Mouse (Mus musculus): Measurements from ENCODE around the gene Inpp4b. TPM values are rescaled to one million over a fixed set of nuclear protein-coding genes. Genes with fewer than 3 reads are reported as not detected.

The Inpp4b gene
- polyA plus RNA-seq, 1 experiment: 0.02 TPM

GRCm38 (mm10) chr8:81743040-81743439, 400.7 kb downstream of the Inpp4b start:
- H3K36me3 ChIP-seq (ENCODE audit: control insufficient read depth, insufficient read depth): no peaks in the 10 kb centered on the region
- H3ac ChIP-seq (ENCODE audit: control insufficient read depth, insufficient read length, low read depth): no peak overlapping the region
- no peak overlapping the region for H3K4me3 ChIP-seq (ENCODE audit: insufficient read depth, poor library complexity, severe bottlenecking)
- no peak for TF ChIP-seq FOSL1 (IDR thresholded peaks at IDR 0.05; ENCODE audit: insufficient read depth, low read length, poor library complexity, severe bottlenecking)
- no peak for TF ChIP-seq MAX (IDR thresholded peaks at IDR 0.05)
- no peak for TF ChIP-seq MYOD1 (IDR thresholded peaks at IDR 0.05; ENCODE audit: control insufficient read depth, insufficient read length, low read depth)
- no peak for TF ChIP-seq USF1 (IDR thresholded peaks at IDR 0.05; ENCODE audit: low read depth)
- TF ChIP-seq CEBPB (IDR thresholded peaks at IDR 0.05; ENCODE audit: low read depth): no peak
- no peak for TF ChIP-seq MYOG (IDR thresholded peaks at IDR 0.05; ENCODE audit: control insufficient read depth, extremely low read depth, insufficient read length)
- no peak for TF ChIP-seq CTCF (IDR thresholded peaks at IDR 0.05; ENCODE audit: control insufficient read depth, insufficient read depth, insufficient read length)
- no peaks in the 10 kb centered on the region for H3K79me3 ChIP-seq (ENCODE audit: low read depth)
- H3K27me3 ChIP-seq (ENCODE audit: control insufficient read depth, insufficient read depth, insufficient read length): no peaks in the 10 kb centered on the region
- H3K79me2 ChIP-seq (ENCODE audit: control insufficient read depth, insufficient read depth): no peaks in the 10 kb centered on the region

- Histone ChIP-seq H3K79me3 (ENCODE audit: low read depth) (no peaks in the 10 kb centered on the region), H3K79me2 (ENCODE audit: control insufficient read depth, insufficient read depth) (no peaks in the 10 kb centered on the region), H3K36me3 (ENCODE audit: control insufficient read depth, insufficient read depth) (no peaks in the 10 kb centered on the region), H3K27me3 (ENCODE audit: control insufficient read depth, insufficient read depth, insufficient read length) (no peaks in the 10 kb centered on the region), H3K4me3 (ENCODE audit: insufficient read depth, poor library complexity, severe bottlenecking) (no peak overlapping the region), H3ac (ENCODE audit: control insufficient read depth, insufficient read length, low read depth) (no peak overlapping the region)
- TF ChIP-seq MYOD1 (IDR thresholded peaks at IDR 0.05; ENCODE audit: control insufficient read depth, insufficient read length, low read depth) (no peak), USF1 (IDR thresholded peaks at IDR 0.05; ENCODE audit: low read depth) (no peak), CEBPB (IDR thresholded peaks at IDR 0.05; ENCODE audit: low read depth) (no peak), MYOG (IDR thresholded peaks at IDR 0.05; ENCODE audit: control insufficient read depth, extremely low read depth, insufficient read length) (no peak), FOSL1 (IDR thresholded peaks at IDR 0.05; ENCODE audit: insufficient read depth, low read length, poor library complexity, severe bottlenecking) (no peak), MAX (IDR thresholded peaks at IDR 0.05) (no peak), CTCF (IDR thresholded peaks at IDR 0.05; ENCODE audit: control insufficient read depth, insufficient read depth, insufficient read length) (no peak)
These were observed 403.1 kb downstream of the Inpp4b start for GRCm38 (mm10) chr8:81745439-81745838.

GRCm38 (mm10) chr8:81751159-81751558, 408.8 kb downstream of the Inpp4b start:
- no peaks in the 10 kb centered on the region for H3K36me3 ChIP-seq (ENCODE audit: control insufficient read depth, insufficient read depth)
- H3K27me3 ChIP-seq (ENCODE audit: control insufficient read depth, insufficient read depth, insufficient read length): no peaks in the 10 kb centered on the region
- no peak for TF ChIP-seq MYOG (IDR thresholded peaks at IDR 0.05; ENCODE audit: control insufficient read depth, extremely low read depth, insufficient read length)
- TF ChIP-seq MAX (IDR thresholded peaks at IDR 0.05): no peak
- no peak for TF ChIP-seq CTCF (IDR thresholded peaks at IDR 0.05; ENCODE audit: control insufficient read depth, insufficient read depth, insufficient read length)
- no peak for TF ChIP-seq MYOD1 (IDR thresholded peaks at IDR 0.05; ENCODE audit: control insufficient read depth, insufficient read length, low read depth)
- no peak for TF ChIP-seq FOSL1 (IDR thresholded peaks at IDR 0.05; ENCODE audit: insufficient read depth, low read length, poor library complexity, severe bottlenecking)
- TF ChIP-seq CEBPB (IDR thresholded peaks at IDR 0.05; ENCODE audit: low read depth): no peak
- TF ChIP-seq USF1 (IDR thresholded peaks at IDR 0.05; ENCODE audit: low read depth): no peak
- no peaks in the 10 kb centered on the region for H3K79me3 ChIP-seq (ENCODE audit: low read depth)
- no peak overlapping the region for H3ac ChIP-seq (ENCODE audit: control insufficient read depth, insufficient read length, low read depth)
- H3K79me2 ChIP-seq (ENCODE audit: control insufficient read depth, insufficient read depth): no peaks in the 10 kb centered on the region
- no peak overlapping the region for H3K4me3 ChIP-seq (ENCODE audit: insufficient read depth, poor library complexity, severe bottlenecking)

- Histone ChIP-seq H3K27me3 (ENCODE audit: control insufficient read depth, insufficient read depth, insufficient read length) (no peaks in the 10 kb centered on the region), H3K79me2 (ENCODE audit: control insufficient read depth, insufficient read depth) (no peaks in the 10 kb centered on the region), H3K36me3 (ENCODE audit: control insufficient read depth, insufficient read depth) (no peaks in the 10 kb centered on the region), H3K4me3 (ENCODE audit: insufficient read depth, poor library complexity, severe bottlenecking) (no peak overlapping the region), H3K79me3 (ENCODE audit: low read depth) (no peaks in the 10 kb centered on the region), H3ac (ENCODE audit: control insufficient read depth, insufficient read length, low read depth) (no peak overlapping the region)
- TF ChIP-seq CTCF (IDR thresholded peaks at IDR 0.05; ENCODE audit: control insufficient read depth, insufficient read depth, insufficient read length): no peak
- TF ChIP-seq CEBPB (IDR thresholded peaks at IDR 0.05; ENCODE audit: low read depth): no peak
- no peak for TF ChIP-seq MYOG (IDR thresholded peaks at IDR 0.05; ENCODE audit: control insufficient read depth, extremely low read depth, insufficient read length)
- TF ChIP-seq MYOD1 (IDR thresholded peaks at IDR 0.05; ENCODE audit: control insufficient read depth, insufficient read length, low read depth): no peak
- TF ChIP-seq MAX (IDR thresholded peaks at IDR 0.05): no peak
- no peak for TF ChIP-seq FOSL1 (IDR thresholded peaks at IDR 0.05; ENCODE audit: insufficient read depth, low read length, poor library complexity, severe bottlenecking)
- TF ChIP-seq USF1 (IDR thresholded peaks at IDR 0.05; ENCODE audit: low read depth): no peak
These were observed 414.3 kb downstream of the Inpp4b start for GRCm38 (mm10) chr8:81756663-81757062.

- Histone ChIP-seq H3K36me3 (ENCODE audit: control insufficient read depth, insufficient read depth) (no peaks in the 10 kb centered on the region), H3K27me3 (ENCODE audit: control insufficient read depth, insufficient read depth, insufficient read length) (no peaks in the 10 kb centered on the region), H3ac (ENCODE audit: control insufficient read depth, insufficient read length, low read depth) (no peak overlapping the region), H3K4me3 (ENCODE audit: insufficient read depth, poor library complexity, severe bottlenecking) (no peak overlapping the region), H3K79me2 (ENCODE audit: control insufficient read depth, insufficient read depth) (no peaks in the 10 kb centered on the region), H3K79me3 (ENCODE audit: low read depth) (no peaks in the 10 kb centered on the region)
- no peak for TF ChIP-seq MYOD1 (IDR thresholded peaks at IDR 0.05; ENCODE audit: control insufficient read depth, insufficient read length, low read depth)
- no peak for TF ChIP-seq USF1 (IDR thresholded peaks at IDR 0.05; ENCODE audit: low read depth)
- no peak for TF ChIP-seq CTCF (IDR thresholded peaks at IDR 0.05; ENCODE audit: control insufficient read depth, insufficient read depth, insufficient read length)
- TF ChIP-seq MYOG (IDR thresholded peaks at IDR 0.05; ENCODE audit: control insufficient read depth, extremely low read depth, insufficient read length): no peak
- TF ChIP-seq MAX (IDR thresholded peaks at IDR 0.05): no peak
- no peak for TF ChIP-seq CEBPB (IDR thresholded peaks at IDR 0.05; ENCODE audit: low read depth)
- no peak for TF ChIP-seq FOSL1 (IDR thresholded peaks at IDR 0.05; ENCODE audit: insufficient read depth, low read length, poor library complexity, severe bottlenecking)
These were observed 415.3 kb downstream of the Inpp4b start for GRCm38 (mm10) chr8:81757580-81758144.

Data from C2C12 (cell line).